Mouse (Mus musculus): ENCODE data around the gene Atp1b2. TPM values are rescaled to one million over a fixed set of nuclear protein-coding genes. Genes with fewer than 3 reads are reported as not detected.

The Atp1b2 gene
- polyA plus RNA-seq, 1 experiment: 40.5 TPM

DNA sequence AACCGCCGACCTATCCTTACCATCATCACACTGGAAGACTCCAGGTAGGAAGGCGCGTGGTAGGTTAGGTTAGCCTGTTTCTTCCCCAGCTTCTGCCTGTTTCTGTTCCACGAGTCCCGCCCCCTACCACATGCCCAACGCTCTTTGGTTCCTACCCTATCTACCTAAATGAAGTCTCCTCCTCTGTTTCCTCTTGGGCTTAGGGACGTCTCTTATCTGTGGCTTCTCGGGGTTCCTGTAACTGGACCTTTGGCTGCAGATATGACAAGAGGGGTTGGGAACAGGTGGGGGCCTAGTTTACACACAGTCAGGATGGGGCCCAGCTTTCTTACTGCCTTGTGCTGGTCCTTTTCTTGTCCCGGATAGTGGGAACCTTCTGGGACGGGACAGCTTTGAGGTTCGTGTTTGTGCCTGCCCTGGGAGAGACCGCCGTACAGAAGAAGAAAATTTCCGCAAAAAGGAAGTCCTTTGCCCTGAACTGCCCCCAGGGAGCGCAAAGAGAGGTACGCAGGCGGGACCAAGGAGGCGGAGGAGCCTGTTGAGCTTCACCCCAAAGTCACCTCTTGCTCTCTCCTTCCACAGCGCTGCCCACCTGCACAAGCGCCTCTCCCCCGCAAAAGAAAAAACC, 16.4 kb downstream of the Atp1b2 start:
- Histone ChIP-seq H3K27ac (ENCODE audit: control insufficient read depth, insufficient read depth, low read depth, low read length) (no peak overlapping the region), H3K4me1 (ENCODE audit: control insufficient read depth, insufficient read depth, low read length) (no peaks in the 10 kb centered on the region), H3K4me3 (ENCODE audit: control insufficient read depth, low read depth, low read length) (no peak overlapping the region), H3K36me3 (ENCODE audit: control insufficient read depth, insufficient read depth, low read length) (peaks cover 5% of the 10 kb centered on the region; the same call in 1 of the 2 replicates), H3K27me3 (ENCODE audit: control insufficient read depth, insufficient read depth, low read length) (no peaks in the 10 kb centered on the region)
- TF ChIP-seq CTCF (IDR thresholded peaks at IDR 0.05; ENCODE audit: control insufficient read depth, insufficient read depth, insufficient replicate concordance, low read depth, low read length): no peak
- TF ChIP-seq POLR2A (IDR thresholded peaks at IDR 0.05; ENCODE audit: control insufficient read depth, low read depth, low read length): no peak

- peaks cover 7% of the 10 kb centered on the region for H3K4me1 ChIP-seq (ENCODE audit: control insufficient read depth, insufficient read depth, low read length)
- peaks cover 5% of the 10 kb centered on the region; the same call in 1 of the 2 replicates for H3K36me3 ChIP-seq (ENCODE audit: control insufficient read depth, insufficient read depth, low read length)
- TF ChIP-seq CTCF (IDR thresholded peaks at IDR 0.05; ENCODE audit: control insufficient read depth, insufficient read depth, insufficient replicate concordance, low read depth, low read length) (no peak), POLR2A (IDR thresholded peaks at IDR 0.05; ENCODE audit: control insufficient read depth, low read depth, low read length) (no peak)
- H3K27ac ChIP-seq (ENCODE audit: control insufficient read depth, insufficient read depth, low read depth, low read length): no peak overlapping the region
- H3K4me3 ChIP-seq (ENCODE audit: control insufficient read depth, low read depth, low read length): no peak overlapping the region
- no peaks in the 10 kb centered on the region for H3K27me3 ChIP-seq (ENCODE audit: control insufficient read depth, insufficient read depth, low read length)
These were observed 19.9 kb downstream of the Atp1b2 start for GRCm38 (mm10) chr11:69585718-69586325.

- Histone ChIP-seq H3K27ac (ENCODE audit: control insufficient read depth, insufficient read depth, low read depth, low read length) (no peak overlapping the region), H3K27me3 (ENCODE audit: control insufficient read depth, insufficient read depth, low read length) (no peaks in the 10 kb centered on the region), H3K4me3 (ENCODE audit: control insufficient read depth, low read depth, low read length) (no peak overlapping the region), H3K4me1 (ENCODE audit: control insufficient read depth, insufficient read depth, low read length) (peaks cover 9% of the 10 kb centered on the region), H3K36me3 (ENCODE audit: control insufficient read depth, insufficient read depth, low read length) (peaks cover 5% of the 10 kb centered on the region; the same call in 1 of the 2 replicates)
- TF ChIP-seq CTCF (IDR thresholded peaks at IDR 0.05; ENCODE audit: control insufficient read depth, insufficient read depth, insufficient replicate concordance, low read depth, low read length) (no peak), POLR2A (IDR thresholded peaks at IDR 0.05; ENCODE audit: control insufficient read depth, low read depth, low read length) (no peak)
These were observed 20.8 kb downstream of the Atp1b2 start for GRCm38 (mm10) chr11:69584937-69585336.

GRCm38 (mm10) chr11:69584008-69584407, 21.7 kb downstream of the Atp1b2 start:
- Histone ChIP-seq H3K27ac (ENCODE audit: control insufficient read depth, insufficient read depth, low read depth, low read length) (no peak overlapping the region), H3K4me3 (ENCODE audit: control insufficient read depth, low read depth, low read length) (no peak overlapping the region), H3K27me3 (ENCODE audit: control insufficient read depth, insufficient read depth, low read length) (no peaks in the 10 kb centered on the region), H3K36me3 (ENCODE audit: control insufficient read depth, insufficient read depth, low read length) (peaks cover 5% of the 10 kb centered on the region; the same call in 1 of the 2 replicates), H3K4me1 (ENCODE audit: control insufficient read depth, insufficient read depth, low read length) (peaks cover 9% of the 10 kb centered on the region)
- TF ChIP-seq CTCF (IDR thresholded peaks at IDR 0.05; ENCODE audit: control insufficient read depth, insufficient read depth, insufficient replicate concordance, low read depth, low read length) (no peak), POLR2A (IDR thresholded peaks at IDR 0.05; ENCODE audit: control insufficient read depth, low read depth, low read length) (no peak)

- Histone ChIP-seq H3K27me3 (ENCODE audit: control insufficient read depth, insufficient read depth, low read length) (no peaks in the 10 kb centered on the region), H3K4me3 (ENCODE audit: control insufficient read depth, low read depth, low read length) (no peak overlapping the region), H3K4me1 (ENCODE audit: control insufficient read depth, insufficient read depth, low read length) (peaks cover 16% of the 10 kb centered on the region), H3K36me3 (ENCODE audit: control insufficient read depth, insufficient read depth, low read length) (0 out of 2 replicates have a peak, but pooled peaks cover 2% of the 10 kb centered on the region), H3K27ac (ENCODE audit: control insufficient read depth, insufficient read depth, low read depth, low read length) (no peak overlapping the region)
- TF ChIP-seq POLR2A (IDR thresholded peaks at IDR 0.05; ENCODE audit: control insufficient read depth, low read depth, low read length) (no peak), CTCF (IDR thresholded peaks at IDR 0.05; ENCODE audit: control insufficient read depth, insufficient read depth, insufficient replicate concordance, low read depth, low read length) (no peak)
These were observed 23.4 kb downstream of the Atp1b2 start for GRCm38 (mm10) chr11:69582230-69582805.

DNA sequence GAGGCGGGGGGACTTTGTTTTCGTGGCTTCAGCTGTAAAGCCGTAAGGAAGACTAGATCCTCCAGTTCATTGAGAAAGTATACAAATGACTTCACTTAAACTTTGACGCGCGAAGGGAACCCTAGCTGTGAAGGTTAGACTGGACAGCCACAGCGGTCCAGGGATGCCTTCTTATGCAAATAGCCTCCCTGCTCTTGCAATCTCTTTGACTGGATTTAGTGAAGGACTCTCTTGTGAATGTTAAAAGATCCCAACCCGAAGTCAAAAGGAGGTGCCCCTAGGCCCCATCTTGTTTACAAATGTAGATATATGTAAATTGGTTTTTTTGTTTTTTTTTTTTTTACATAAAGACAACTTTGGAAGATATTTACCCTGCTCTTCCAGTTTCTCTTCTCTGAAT, 23.9 kb downstream of the Atp1b2 start:
- Histone ChIP-seq H3K27me3 (ENCODE audit: control insufficient read depth, insufficient read depth, low read length) (no peaks in the 10 kb centered on the region), H3K36me3 (ENCODE audit: control insufficient read depth, insufficient read depth, low read length) (no peaks in the 10 kb centered on the region), H3K4me3 (ENCODE audit: control insufficient read depth, low read depth, low read length) (peak overlapping the region; percentile 85), H3K4me1 (ENCODE audit: control insufficient read depth, insufficient read depth, low read length) (peaks cover 16% of the 10 kb centered on the region), H3K27ac (ENCODE audit: control insufficient read depth, insufficient read depth, low read depth, low read length) (peak overlapping the region; percentile 89; the same call in 1 of the 2 replicates)
- TF ChIP-seq CTCF (IDR thresholded peaks at IDR 0.05; ENCODE audit: control insufficient read depth, insufficient read depth, insufficient replicate concordance, low read depth, low read length) (no peak), POLR2A (IDR thresholded peaks at IDR 0.05; ENCODE audit: control insufficient read depth, low read depth, low read length) (no peak)

- H3K4me1 ChIP-seq (ENCODE audit: control insufficient read depth, insufficient read depth, low read length): peaks cover 16% of the 10 kb centered on the region
These were observed 24.5 kb downstream of the Atp1b2 start for GRCm38 (mm10) chr11:69581147-69581688.

More at GRCm38 (mm10) chr11:69581147-69581688, 24.5 kb downstream of the Atp1b2 start:
- Histone ChIP-seq H3K27me3 (ENCODE audit: control insufficient read depth, insufficient read depth, low read length) (no peaks in the 10 kb centered on the region), H3K4me3 (ENCODE audit: control insufficient read depth, low read depth, low read length) (peak overlapping the region; percentile 85), H3K36me3 (ENCODE audit: control insufficient read depth, insufficient read depth, low read length) (no peaks in the 10 kb centered on the region), H3K27ac (ENCODE audit: control insufficient read depth, insufficient read depth, low read depth, low read length) (peak overlapping the region; percentile 89)
- no peak for TF ChIP-seq CTCF (IDR thresholded peaks at IDR 0.05; ENCODE audit: control insufficient read depth, insufficient read depth, insufficient replicate concordance, low read depth, low read length)
- TF ChIP-seq POLR2A (IDR thresholded peaks at IDR 0.05; ENCODE audit: control insufficient read depth, low read depth, low read length): peak; percentile 17; the same call in 1 of the 2 replicates

Data from testis, adult 2 months (tissue).